Mouse (Mus musculus) neural tube, embryonic 15.5 days (tissue): ENCODE results near the gene Zfp827. TPM values are rescaled to one million over a fixed set of nuclear protein-coding genes. Genes with fewer than 3 reads are reported as not detected.

Experiments used
- ATAC-seq: fragments of 200-750 bp; cut with Nextera tagmentation; 2 replicates; pipeline ENCODE4 v1.8.0; 2017; ENCODE audit warnings: mild to moderate bottlenecking, moderate TSS enrichment, moderate library complexity; ENCODE audit not compliant: low FRiP score
- H3K27ac ChIP-seq: fragments of 300-500 bp; sonication (generic); replicated peaks from 2 replicates; pipeline ENCODE4 v1.5.1; 2015; ENCODE audit warnings: mild to moderate bottlenecking, inconsistent platforms
- H3K27me3 ChIP-seq: fragments of 300-500 bp; sonication (generic); replicated peaks from 2 replicates; pipeline ENCODE4 v1.6.1; 2015; ENCODE audit warnings: inconsistent platforms
- H3K36me3 ChIP-seq: fragments of 300-500 bp; sonication (generic); 2 replicates; pipeline ENCODE4 v1.6.1; 2015; ENCODE audit warnings: inconsistent platforms
- H3K4me1 ChIP-seq: fragments of 300-500 bp; sonication (generic); 2 replicates; pipeline ENCODE4 v1.6.1; 2015; ENCODE audit warnings: inconsistent platforms
- H3K4me2 ChIP-seq: fragments of 300-500 bp; sonication (generic); 2 replicates; pipeline ENCODE4 v1.6.1; 2015; ENCODE audit warnings: inconsistent platforms, mild to moderate bottlenecking, moderate library complexity
- H3K4me3 ChIP-seq: fragments of 300-500 bp; sonication (generic); replicated peaks from 2 replicates; pipeline ENCODE4 v1.5.1; 2015; ENCODE audit warnings: mild to moderate bottlenecking, inconsistent platforms
- H3K9ac ChIP-seq: fragments of 300-500 bp; sonication (generic); replicated peaks from 2 replicates; pipeline ENCODE4 v1.6.1; 2015; ENCODE audit warnings: mild to moderate bottlenecking, inconsistent platforms
- H3K9me3 ChIP-seq: fragments of 300-500 bp; sonication (generic); replicated peaks from 2 replicates; pipeline ENCODE4 v1.6.1; 2016; ENCODE audit warnings: inconsistent platforms
- whole genome bisulfite sequencing: fragments of 180-500 bp; shearing (Covaris S2); methylation state at CpG from one replicate; pipeline ENCODE4 v1.1.7; 2015; ENCODE audit warnings: mixed read lengths; 5-methylcytosine and 5-hydroxymethylcytosine counted together
- polyA plus RNA-seq: library from polyadenylated mRNA; unstranded; fragments of >200 nt; fragmentation: Nextera tagmentation; extraction: Ambion mirVana; gene quantifications from 2 replicates; pipeline ENCODE4 v1.2.1, GENCODE M21; 2015

Gene Zfp827
- polyA plus RNA-seq, 1 experiment from 2014 or later: 10.4 TPM

DNA sequence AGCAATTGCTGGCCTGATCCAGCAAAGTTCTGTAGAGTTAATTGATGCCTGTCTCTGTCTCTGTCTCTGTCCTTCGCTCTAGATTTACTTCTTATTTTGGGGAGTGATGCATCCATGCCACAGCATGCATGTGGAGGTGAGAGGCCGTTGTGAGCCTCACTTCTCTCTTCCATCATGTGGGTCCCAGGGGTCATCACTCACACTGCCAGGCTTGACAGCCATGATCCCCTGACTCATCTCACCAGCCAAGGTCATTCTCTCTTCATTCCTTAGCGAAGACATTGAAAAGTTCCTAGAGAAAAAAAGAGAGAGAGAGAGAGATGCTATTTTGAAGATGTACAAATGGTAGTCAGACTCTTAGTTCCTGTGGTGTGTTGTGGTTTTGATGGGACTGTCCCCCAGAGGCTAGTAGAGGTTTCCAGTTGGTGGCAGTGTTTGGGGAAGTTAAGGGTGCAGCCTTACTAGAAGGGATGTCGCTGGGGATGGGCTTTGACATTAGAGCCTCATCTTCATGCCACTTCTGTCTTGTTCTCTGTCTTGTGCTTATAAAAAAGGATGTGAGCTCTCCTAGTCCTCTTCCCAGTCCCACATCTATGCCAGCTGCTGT is 133.0 kb downstream of the Zfp827 start:
- no peak for ATAC-seq
- H3K4me2 ChIP-seq: no peak overlapping the region
- peaks cover 16% of the 10 kb centered on the region for H3K4me1 ChIP-seq
- peaks cover 20% of the 10 kb centered on the region for H3K36me3 ChIP-seq
- 88% methylated on average over 4 of the region's 4 CpGs for WGBS
- H3K4me3 ChIP-seq: no peak overlapping the region
- H3K9ac ChIP-seq: no peak overlapping the region
- no peaks in the 10 kb centered on the region for H3K27me3 ChIP-seq
- no peak overlapping the region for H3K27ac ChIP-seq
- no peaks in the 10 kb centered on the region for H3K9me3 ChIP-seq

DNA sequence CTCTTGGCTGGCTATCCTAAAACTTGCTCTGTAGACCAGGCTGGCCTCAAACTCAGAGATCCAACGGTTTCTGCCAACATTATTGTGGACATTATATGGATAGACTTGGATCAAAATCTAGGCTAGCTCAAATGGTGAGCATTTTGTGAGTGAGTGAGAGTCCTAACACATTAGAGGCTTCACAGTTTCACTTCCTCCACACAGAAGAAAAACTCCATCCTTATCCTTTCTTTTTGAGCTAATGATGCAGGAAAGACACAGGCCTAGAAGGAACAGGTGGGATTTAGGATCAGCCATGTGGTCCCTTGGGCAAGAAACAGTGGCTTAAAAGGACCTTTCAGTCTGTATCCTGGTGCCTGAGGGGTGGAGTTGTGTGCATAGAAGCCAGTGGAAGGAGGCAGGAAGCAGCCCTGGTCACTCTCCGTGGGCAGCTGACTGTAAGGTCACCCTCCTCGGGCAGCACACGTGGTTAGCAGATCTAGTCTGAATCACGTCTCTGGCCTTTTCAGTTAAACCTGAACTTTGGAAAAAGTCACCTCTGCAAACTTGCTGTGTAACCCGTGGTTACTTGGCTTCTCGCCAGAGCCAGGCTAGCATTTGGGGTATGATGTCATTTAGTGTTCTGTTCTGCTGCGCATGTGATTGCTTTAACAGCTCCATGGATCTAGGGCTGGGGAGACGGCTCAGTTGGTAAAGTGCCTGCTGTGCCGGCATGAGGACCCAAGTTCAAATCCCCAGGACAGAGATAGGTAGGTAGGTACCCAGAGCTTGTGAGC is 134.5 kb downstream of the Zfp827 start:
- Histone ChIP-seq H3K4me2 (no peak overlapping the region), H3K27me3 (no peaks in the 10 kb centered on the region), H3K36me3 (peaks cover 12% of the 10 kb centered on the region; the same call in 1 of the 2 replicates), H3K4me1 (peaks cover 16% of the 10 kb centered on the region), H3K27ac (0 out of 2 replicates have a peak overlapping the region, but pooled peaks have one; percentile 33), H3K9ac (no peak overlapping the region), H3K9me3 (no peaks in the 10 kb centered on the region), H3K4me3 (no peak overlapping the region)
- 0 out of 2 replicates have a peak, but pooled peaks have one; percentile 16 for ATAC-seq
- WGBS: 50% methylated on average over 10 of the region's 10 CpGs

DNA sequence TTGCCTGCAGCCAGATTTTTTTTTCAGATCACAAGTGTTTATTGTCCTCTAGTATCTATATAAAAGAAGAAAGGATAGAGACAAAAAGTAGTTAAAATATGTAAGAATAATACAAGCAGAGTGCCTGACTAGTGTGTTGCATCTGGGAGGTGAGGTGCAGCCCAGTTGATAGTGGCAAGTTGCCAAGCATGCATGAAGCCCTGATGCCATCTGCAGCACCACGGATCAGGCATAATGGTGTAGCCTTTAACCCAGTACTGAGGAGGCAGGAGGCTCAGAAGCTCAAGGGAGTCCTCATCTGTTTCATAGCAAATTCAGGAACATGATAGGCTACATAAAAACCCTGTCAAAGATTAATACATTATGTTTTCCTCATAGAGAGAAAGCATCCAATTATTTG is 136.1 kb downstream of the Zfp827 start:
- ATAC-seq: no peak
- no peaks in the 10 kb centered on the region for H3K9me3 ChIP-seq
- no peak overlapping the region for H3K9ac ChIP-seq
- WGBS: 36% methylated on average over 1 of the region's 1 CpGs
- no peak overlapping the region for H3K4me2 ChIP-seq
- H3K27ac ChIP-seq: no peak overlapping the region
- H3K36me3 ChIP-seq: 0 out of 2 replicates have a peak, but pooled peaks cover 7% of the 10 kb centered on the region
- H3K4me3 ChIP-seq: no peak overlapping the region
- H3K27me3 ChIP-seq: no peaks in the 10 kb centered on the region
- H3K4me1 ChIP-seq: peaks cover 16% of the 10 kb centered on the region

DNA sequence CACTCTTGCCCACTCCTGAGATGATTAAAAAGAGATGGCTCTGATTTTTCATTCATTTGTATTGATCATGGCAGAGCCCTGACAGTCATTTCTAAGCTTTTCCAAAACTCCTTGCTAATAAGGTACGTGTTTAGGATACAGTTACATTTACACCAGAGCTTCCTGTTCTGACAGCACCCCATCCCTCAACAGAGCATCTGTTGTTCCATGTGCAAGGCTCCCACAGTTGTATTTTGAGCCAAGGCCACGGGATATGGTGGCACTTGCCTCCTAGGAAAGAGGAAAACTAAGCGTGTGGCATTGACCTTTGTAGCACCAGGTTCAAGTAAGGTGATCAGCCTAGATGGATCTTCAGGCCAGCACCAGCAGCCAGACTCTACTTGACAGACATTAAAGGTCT is 137.0 kb downstream of the Zfp827 start:
- no peaks in the 10 kb centered on the region for H3K9me3 ChIP-seq
- no peaks in the 10 kb centered on the region for H3K27me3 ChIP-seq
- 87% methylated on average over 3 of the region's 3 CpGs for WGBS
- H3K4me2 ChIP-seq: no peak overlapping the region
- 0 out of 2 replicates have a peak, but pooled peaks cover 4% of the 10 kb centered on the region for H3K36me3 ChIP-seq
- H3K4me1 ChIP-seq: peaks cover 16% of the 10 kb centered on the region
- no peak overlapping the region for H3K4me3 ChIP-seq
- no peak overlapping the region for H3K27ac ChIP-seq
- ATAC-seq: no peak
- no peak overlapping the region for H3K9ac ChIP-seq

DNA sequence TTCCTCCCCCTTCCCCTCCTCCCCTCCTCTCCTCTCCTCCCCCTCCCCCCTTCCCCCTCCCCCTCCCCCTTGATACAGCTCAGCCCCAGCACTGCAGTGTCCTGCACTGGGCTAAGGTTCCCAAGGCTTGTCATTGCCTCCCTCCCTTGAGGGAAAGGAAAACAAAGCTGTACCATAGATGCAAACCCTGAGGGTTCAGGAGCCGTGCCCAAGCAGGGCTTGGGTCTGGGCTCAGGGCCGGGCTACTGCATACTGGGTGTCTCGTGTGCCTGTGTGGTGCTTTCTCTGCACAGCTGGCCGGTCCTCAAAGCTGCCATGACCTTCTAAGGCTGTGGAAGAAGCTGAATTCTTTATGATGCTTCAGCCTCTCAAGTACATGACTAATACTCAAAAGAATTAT is 145.4 kb downstream of the Zfp827 start:
- no peak overlapping the region for H3K9ac ChIP-seq
- no peak overlapping the region for H3K27ac ChIP-seq
- peak; percentile 48; the same call in 1 of the 2 replicates for ATAC-seq
- H3K4me1 ChIP-seq: peaks cover 9% of the 10 kb centered on the region
- H3K36me3 ChIP-seq: peaks cover 21% of the 10 kb centered on the region
- WGBS: 73% methylated on average over 4 of the region's 4 CpGs
- no peaks in the 10 kb centered on the region for H3K27me3 ChIP-seq
- H3K4me2 ChIP-seq: no peak overlapping the region
- H3K4me3 ChIP-seq: no peak overlapping the region
- no peaks in the 10 kb centered on the region for H3K9me3 ChIP-seq

DNA sequence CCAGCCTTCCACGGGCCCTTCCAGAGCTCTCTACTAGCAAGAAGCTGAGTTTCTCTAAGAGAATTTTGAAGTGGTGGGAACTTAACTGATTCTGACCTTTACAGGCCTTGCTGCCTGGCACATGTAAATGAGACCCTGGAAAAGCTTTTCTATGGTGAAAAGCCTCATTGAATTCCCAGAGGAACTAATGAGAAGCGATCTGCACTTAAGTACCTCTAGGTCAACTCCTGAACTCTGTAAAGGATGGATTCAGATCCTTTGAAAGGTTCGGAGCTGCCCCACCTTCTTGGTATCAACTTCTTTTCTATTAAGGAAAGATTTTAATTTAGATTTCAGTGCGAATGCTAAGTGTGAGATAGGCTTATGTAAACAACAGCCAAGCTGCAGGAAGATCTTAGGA is 147.8 kb downstream of the Zfp827 start:
- no peak overlapping the region for H3K9ac ChIP-seq
- H3K27me3 ChIP-seq: no peaks in the 10 kb centered on the region
- no peak overlapping the region for H3K4me3 ChIP-seq
- no peak overlapping the region for H3K4me2 ChIP-seq
- WGBS: 67% methylated on average over 4 of the region's 4 CpGs
- no peak overlapping the region for H3K27ac ChIP-seq
- peaks cover 36% of the 10 kb centered on the region for H3K36me3 ChIP-seq
- H3K9me3 ChIP-seq: no peaks in the 10 kb centered on the region
- no peak for ATAC-seq
- H3K4me1 ChIP-seq: peaks cover 9% of the 10 kb centered on the region

DNA sequence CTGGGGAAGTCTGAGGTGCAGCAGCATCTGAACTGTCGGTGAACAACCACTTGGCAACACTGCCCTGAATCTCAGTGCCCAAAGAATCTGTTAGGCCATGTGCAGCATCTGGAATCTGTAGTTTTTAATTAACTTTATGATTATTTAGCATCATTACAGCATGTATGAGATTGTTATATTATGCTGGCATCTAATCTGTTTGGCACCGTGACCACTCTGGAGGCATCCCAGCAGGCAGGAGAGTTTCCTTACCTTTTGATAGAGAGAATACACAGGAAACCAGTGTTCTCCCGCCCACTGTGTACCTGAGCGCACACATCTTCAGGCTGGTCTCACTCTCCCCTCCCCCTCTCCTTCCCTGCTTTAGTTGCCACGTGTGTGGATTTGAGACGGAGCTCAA is 151.4 kb downstream of the Zfp827 start:
- no peak overlapping the region for H3K4me3 ChIP-seq
- H3K4me1 ChIP-seq: no peaks in the 10 kb centered on the region
- no peak overlapping the region for H3K27ac ChIP-seq
- no peaks in the 10 kb centered on the region for H3K9me3 ChIP-seq
- 63% methylated on average over 6 of the region's 6 CpGs for WGBS
- H3K27me3 ChIP-seq: no peaks in the 10 kb centered on the region
- peak; percentile 43 for ATAC-seq
- no peak overlapping the region for H3K9ac ChIP-seq
- H3K36me3 ChIP-seq: peaks cover 66% of the 10 kb centered on the region
- H3K4me2 ChIP-seq: no peak overlapping the region

DNA sequence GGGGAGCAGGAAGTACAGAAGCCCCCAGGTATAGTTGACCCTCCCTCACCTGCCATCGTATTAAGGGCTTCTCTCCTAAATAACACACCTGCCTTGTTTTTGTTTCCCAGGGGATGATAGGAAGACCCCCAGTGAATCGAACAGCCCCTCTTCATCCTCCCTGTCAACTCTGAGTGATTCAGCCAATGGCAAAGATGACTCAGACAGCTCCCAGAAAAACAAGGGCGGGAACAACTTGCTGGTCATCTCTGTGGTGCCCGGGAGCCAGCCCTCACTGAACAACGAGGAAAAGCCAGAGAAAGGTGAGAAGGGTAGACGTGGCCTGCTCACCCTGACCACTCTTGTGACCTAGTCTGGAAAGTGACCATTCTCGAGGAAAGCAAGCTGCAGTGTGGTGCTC is 157.3 kb downstream of the Zfp827 start:
- 93% methylated on average over 7 of the region's 7 CpGs for WGBS
- ATAC-seq: no peak
- no peak overlapping the region for H3K4me2 ChIP-seq
- H3K9ac ChIP-seq: no peak overlapping the region
- H3K4me3 ChIP-seq: no peak overlapping the region
- H3K36me3 ChIP-seq: peaks cover 71% of the 10 kb centered on the region
- H3K9me3 ChIP-seq: no peaks in the 10 kb centered on the region
- H3K27ac ChIP-seq: no peak overlapping the region
- H3K4me1 ChIP-seq: no peaks in the 10 kb centered on the region
- H3K27me3 ChIP-seq: no peaks in the 10 kb centered on the region

DNA sequence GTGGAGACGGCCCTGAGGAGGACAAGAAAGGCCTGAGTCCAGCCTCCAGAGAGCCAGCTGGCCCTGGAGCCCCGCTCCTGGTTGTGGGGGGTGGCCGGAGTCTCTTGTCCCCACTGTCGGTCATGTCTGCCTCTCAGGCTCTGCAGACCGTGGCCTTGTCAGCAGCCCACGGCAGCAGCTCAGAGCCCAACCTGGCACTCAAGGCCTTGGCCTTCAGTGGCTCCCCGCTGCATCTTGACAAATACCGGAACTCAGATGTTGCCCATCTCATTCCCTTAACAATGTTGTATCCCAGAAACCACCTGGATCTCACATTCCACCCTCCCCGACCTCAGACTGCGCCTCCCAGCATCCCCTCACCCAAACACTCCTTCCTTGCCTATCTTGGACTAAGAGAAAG is 161.8 kb downstream of the Zfp827 start:
- H3K4me2 ChIP-seq: no peak overlapping the region

DNA sequence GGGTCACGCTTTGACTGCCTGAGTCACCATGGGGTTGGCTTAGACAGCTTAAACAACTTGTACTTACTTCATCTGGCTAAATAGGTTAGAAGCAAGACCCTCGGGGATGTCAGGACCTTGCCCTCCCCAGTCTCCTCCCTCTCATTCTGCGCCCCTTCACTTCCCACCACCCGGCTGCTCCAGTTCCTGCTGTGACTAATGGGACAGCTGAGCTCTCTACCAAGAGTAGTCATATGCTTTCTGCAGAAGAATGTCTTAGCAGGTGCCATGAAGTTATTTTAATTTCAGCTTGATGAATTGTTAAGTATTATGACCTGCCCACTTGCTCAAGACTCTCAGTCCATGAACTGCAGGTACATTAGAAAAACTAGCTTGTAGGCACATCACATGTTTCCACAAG is 168.2 kb downstream of the Zfp827 start:
- Histone ChIP-seq H3K9ac (no peak overlapping the region), H3K9me3 (no peaks in the 10 kb centered on the region), H3K27me3 (no peaks in the 10 kb centered on the region), H3K4me3 (no peak overlapping the region), H3K36me3 (0 out of 2 replicates have a peak, but pooled peaks cover under 1% of the 10 kb centered on the region), H3K4me1 (no peaks in the 10 kb centered on the region), H3K27ac (no peak overlapping the region), H3K4me2 (no peak overlapping the region)
- no peak for ATAC-seq
- 84% methylated on average over 4 of the region's 4 CpGs for WGBS

More for the DNA sequence above, 161.8 kb downstream of the Zfp827 start:
- Histone ChIP-seq H3K27ac (no peak overlapping the region), H3K36me3 (peaks cover 46% of the 10 kb centered on the region), H3K4me3 (no peak overlapping the region), H3K4me1 (no peaks in the 10 kb centered on the region), H3K27me3 (no peaks in the 10 kb centered on the region), H3K9me3 (no peaks in the 10 kb centered on the region), H3K9ac (no peak overlapping the region)
- WGBS: 97% methylated on average over 10 of the region's 10 CpGs
- no peak for ATAC-seq

DNA sequence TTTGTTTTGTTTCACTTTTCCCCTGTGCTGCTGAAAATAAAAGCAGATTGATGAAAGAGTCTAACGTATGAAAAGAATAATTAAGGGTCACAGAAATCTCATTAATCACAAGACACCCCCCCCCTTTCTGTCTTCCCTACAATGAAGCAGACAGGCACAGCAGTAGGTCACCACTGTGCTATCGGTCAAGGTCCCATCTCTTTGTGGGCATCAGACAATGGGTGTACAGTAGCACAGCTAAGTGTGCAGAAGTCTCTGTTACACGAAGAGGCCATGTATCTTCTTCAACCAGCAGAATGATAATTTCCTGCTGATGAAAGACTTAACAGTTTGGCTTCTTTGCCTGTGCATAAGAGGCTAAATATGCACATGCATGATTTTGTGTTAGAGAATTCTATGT is 170.4 kb downstream of the Zfp827 start:
- no peaks in the 10 kb centered on the region for H3K4me1 ChIP-seq
- no peak overlapping the region for H3K27ac ChIP-seq
- WGBS: 31% methylated on average over 3 of the region's 3 CpGs
- H3K4me3 ChIP-seq: no peak overlapping the region
- no peak overlapping the region for H3K4me2 ChIP-seq
- ATAC-seq: no peak
- no peaks in the 10 kb centered on the region for H3K27me3 ChIP-seq
- no peaks in the 10 kb centered on the region for H3K9me3 ChIP-seq
- H3K36me3 ChIP-seq: no peaks in the 10 kb centered on the region
- no peak overlapping the region for H3K9ac ChIP-seq
